20 mouse cellular contexts compared by ENCODE assay signal in the genomic region with DNA sequence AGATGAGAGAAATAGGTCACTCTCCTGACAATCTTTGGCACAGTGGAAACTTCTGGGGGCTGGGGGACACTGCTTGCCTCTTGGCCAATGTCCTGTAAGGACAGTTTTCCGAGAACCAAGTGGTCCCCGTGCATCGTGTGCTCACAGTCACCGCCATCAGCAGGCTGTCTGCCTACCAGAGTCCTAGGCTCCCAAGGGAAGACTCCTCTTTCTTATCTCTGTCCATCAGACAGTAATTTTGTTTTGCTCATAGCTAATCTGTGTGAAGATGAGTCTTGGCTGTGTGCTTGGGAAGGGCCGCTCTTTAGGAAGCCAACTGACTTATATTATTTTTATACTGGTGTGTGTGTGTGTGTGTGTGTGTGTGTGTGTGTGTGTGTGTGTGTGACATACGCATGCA. TPM values are rescaled to one million over a fixed set of nuclear protein-coding genes. Genes with fewer than 3 reads are reported as not detected.
DNase-seq lines count a peak whose midpoint lies in the region; ATAC-seq and TF ChIP-seq lines count a peak whose summit lies in the region.
"Had no signal": no experiment of that assay in that cellular context is flagged by ENCODE, and none has a peak within 500 bp of the region (broad histone marks: within the 10 kb centered on the region; RNA-seq: fewer than 3 reads in every experiment).

No protein-coding gene starts in this region.

- WGBS in hindbrain, embryonic 16.5 days: 68% methylated on average over 6 of the region's 6 CpGs
- 69% methylated on average over 6 of the region's 6 CpGs for whole genome bisulfite sequencing in hindbrain, postnatal 0 days
- 78% methylated on average over 6 of the region's 6 CpGs for WGBS in stomach, embryonic 15.5 days
- 83% methylated on average over 6 of the region's 6 CpGs for WGBS in stomach, postnatal 0 days
- WGBS in olfactory bulb, adult 2 months: 64% methylated on average over 6 of the region's 6 CpGs

- H3K36me3 ChIP-seq in hindbrain, embryonic 16.5 days (ENCODE audit: control insufficient read depth, insufficient read depth, low read length): peaks cover 4% of the 10 kb centered on the region
- H3K36me3 ChIP-seq in hindbrain, postnatal 0 days (ENCODE audit: insufficient read depth, low read length): peaks cover 11% of the 10 kb centered on the region; the same call in 1 of the 2 replicates
- peaks cover 19% of the 10 kb centered on the region for H3K36me3 ChIP-seq in stomach, embryonic 15.5 days
- peaks cover 10% of the 10 kb centered on the region for H3K36me3 ChIP-seq in stomach, postnatal 0 days (ENCODE audit: control insufficient read depth, insufficient read depth, low read length)

- no peaks in the 10 kb centered on the region for H3K27me3 ChIP-seq in hindbrain, embryonic 16.5 days (replicated peaks; ENCODE audit: control insufficient read depth, insufficient read depth, low read length)
- no peaks in the 10 kb centered on the region for H3K27me3 ChIP-seq in hindbrain, postnatal 0 days (ENCODE audit: insufficient read depth, low read length)
- no peaks in the 10 kb centered on the region for H3K27me3 ChIP-seq in stomach, embryonic 15.5 days (replicated peaks)
- no peaks in the 10 kb centered on the region for H3K27me3 ChIP-seq in stomach, postnatal 0 days (ENCODE audit: control insufficient read depth, insufficient read depth, low read length)
- H3K27me3 ChIP-seq: Patski had no signal

- no peaks in the 10 kb centered on the region for H3K9me3 ChIP-seq in hindbrain, embryonic 16.5 days (ENCODE audit: control insufficient read depth, low read length)
- no peaks in the 10 kb centered on the region for H3K9me3 ChIP-seq in hindbrain, postnatal 0 days (ENCODE audit: low read length)
- H3K9me3 ChIP-seq in stomach, embryonic 15.5 days: no peaks in the 10 kb centered on the region
- H3K9me3 ChIP-seq in stomach, postnatal 0 days (ENCODE audit: control insufficient read depth, low read length): no peaks in the 10 kb centered on the region

- H3K27ac ChIP-seq in hindbrain, embryonic 16.5 days (ENCODE audit: low read depth, low read length): no peak overlapping the region
- H3K27ac ChIP-seq in hindbrain, postnatal 0 days: no peak overlapping the region
- 0 out of 2 replicates have a peak overlapping the region, but pooled peaks have one; percentile 5 for H3K27ac ChIP-seq in stomach, embryonic 15.5 days
- no peak overlapping the region for H3K27ac ChIP-seq in stomach, postnatal 0 days (replicated peaks)
- H3K27ac ChIP-seq in embryonic fibroblast, embryonic 13.5 days (ENCODE audit: insufficient read depth, low read length): peak overlapping the region; percentile 3; the same call in 1 of the 2 replicates
- peak overlapping the region; percentile 77 for H3K27ac ChIP-seq in olfactory bulb, adult 2 months (ENCODE audit: insufficient read depth, low read depth, low read length)

- no peak for DNase-seq in hindbrain, postnatal 0 days (ENCODE audit: low spot score)
- no peak for DNase-seq in stomach, postnatal 0 days (ENCODE audit: low spot score)
- DNase-seq in frontal cortex, postnatal 36 days (ENCODE audit: low spot score in 2 of 2): no peak
- DNase-seq: cerebellum, adult 18-20 months; cerebellum, postnatal 36 days; forebrain, postnatal 0 days; heart, postnatal 4 days; kidney, adult 8-10 months; layer of hippocampus, adult 9-11 months; left cerebral cortex, postnatal 4 days; lung, adult 2 months; lung, postnatal 4 days had no signal

- TF ChIP-seq CTCF in hindbrain, postnatal 0 days (IDR thresholded peaks at IDR 0.05; ENCODE audit: low read depth): no peak
- no peak for TF ChIP-seq CTCF in stomach, postnatal 0 days (IDR thresholded peaks at IDR 0.05; ENCODE audit: low read depth)
- TF ChIP-seq CTCF in embryonic fibroblast, embryonic 13.5 days (IDR thresholded peaks at IDR 0.05; ENCODE audit: borderline replicate concordance, insufficient read depth, low read length): no peak
- no peak for TF ChIP-seq CTCF in olfactory bulb, adult 2 months (IDR thresholded peaks at IDR 0.05; ENCODE audit: insufficient read depth, low read depth, low read length)

- H3K4me2 ChIP-seq in hindbrain, embryonic 16.5 days (ENCODE audit: low read length): no peak overlapping the region
- H3K4me2 ChIP-seq in hindbrain, postnatal 0 days (ENCODE audit: low read depth, low read length): no peak overlapping the region
- H3K4me2 ChIP-seq in stomach, embryonic 15.5 days: no peak overlapping the region
- H3K4me2 ChIP-seq in stomach, postnatal 0 days (replicated peaks; ENCODE audit: low read depth): no peak overlapping the region
- H3K4me2 ChIP-seq: midbrain, embryonic 11.5 days had no signal

- no peak for TF ChIP-seq POLR2A in embryonic fibroblast, embryonic 13.5 days (IDR thresholded peaks at IDR 0.05; ENCODE audit: low read depth, low read length)
- no peak for TF ChIP-seq POLR2A in olfactory bulb, adult 2 months (IDR thresholded peaks at IDR 0.05; ENCODE audit: insufficient read depth, low read depth, low read length)

- 0 out of 2 replicates have a peak, but pooled peaks have one; percentile 17 for ATAC-seq in hindbrain, embryonic 16.5 days
- ATAC-seq in hindbrain, postnatal 0 days: no peak
- ATAC-seq in stomach, embryonic 15.5 days (ENCODE audit: insufficient read depth, low FRiP score, low read depth): no peak
- no peak for ATAC-seq in stomach, postnatal 0 days (ENCODE audit: low FRiP score, low TSS enrichment)
- ATAC-seq in CD4-positive, CD25-positive, alpha-beta regulatory T cell, adult 4 months: no peak
- ATAC-seq: forebrain, postnatal 0 days had no signal

- no peak overlapping the region for H3K9ac ChIP-seq in hindbrain, embryonic 16.5 days (ENCODE audit: low read depth, low read length)
- H3K9ac ChIP-seq in hindbrain, postnatal 0 days (replicated peaks; ENCODE audit: low read length): no peak overlapping the region
- H3K9ac ChIP-seq in stomach, embryonic 15.5 days: no peak overlapping the region
- H3K9ac ChIP-seq in stomach, postnatal 0 days (ENCODE audit: low read length): no peak overlapping the region
- H3K9ac ChIP-seq: forebrain, postnatal 0 days had no signal

- no peak for TF ChIP-seq EP300 in stomach, postnatal 0 days (optimal IDR thresholded peaks at IDR 0.05)

- peaks cover 3% of the 10 kb centered on the region for H3K4me1 ChIP-seq in hindbrain, embryonic 16.5 days (ENCODE audit: control insufficient read depth, insufficient read depth, low read depth, low read length)
- H3K4me1 ChIP-seq in hindbrain, postnatal 0 days (ENCODE audit: insufficient read depth, low read length): no peaks in the 10 kb centered on the region
- H3K4me1 ChIP-seq in stomach, embryonic 15.5 days: peaks cover 18% of the 10 kb centered on the region
- peaks cover 5% of the 10 kb centered on the region for H3K4me1 ChIP-seq in stomach, postnatal 0 days (replicated peaks; ENCODE audit: control insufficient read depth, insufficient read depth)
- H3K4me1 ChIP-seq in embryonic fibroblast, embryonic 13.5 days (ENCODE audit: control insufficient read depth, insufficient read depth, low read length): peaks cover 10% of the 10 kb centered on the region
- peaks cover 22% of the 10 kb centered on the region for H3K4me1 ChIP-seq in olfactory bulb, adult 2 months (ENCODE audit: control insufficient read depth, insufficient read depth, low read length)

- no peak overlapping the region for H3K4me3 ChIP-seq in hindbrain, embryonic 16.5 days (ENCODE audit: low read length)
- H3K4me3 ChIP-seq in hindbrain, postnatal 0 days (ENCODE audit: low read length): no peak overlapping the region
- no peak overlapping the region for H3K4me3 ChIP-seq in stomach, embryonic 15.5 days (replicated peaks)
- no peak overlapping the region for H3K4me3 ChIP-seq in stomach, postnatal 0 days (ENCODE audit: low read depth, low read length)
- H3K4me3 ChIP-seq in embryonic fibroblast, embryonic 13.5 days (ENCODE audit: insufficient read depth, low read length): no peak overlapping the region
- no peak overlapping the region for H3K4me3 ChIP-seq in olfactory bulb, adult 2 months (ENCODE audit: insufficient read depth, low read depth, low read length)
- H3K4me3 ChIP-seq: left cerebral cortex, adult 2 months had no signal

RNA-seq across cellular contexts. Expression of gene Sept11, which starts 52.3 kb away (rescaled TPM):
- 125 and 150 TPM in 2 replicates for polyA plus RNA-seq in hindbrain, embryonic 16.5 days (2015; fragmentation: Nextera tagmentation; extraction: Ambion mirVana)
- total RNA-seq in hindbrain, postnatal 0 days (2014; rRNA removed): 79.3 and 88.1 TPM in 2 replicates
- polyA plus RNA-seq in hindbrain, postnatal 0 days (2015; fragmentation: Nextera tagmentation; extraction: Ambion mirVana): 92.2 and 92.5 TPM in 2 replicates
- 141 and 160 TPM in 2 replicates for polyA plus RNA-seq in stomach, embryonic 15.5 days (2015; fragmentation: Nextera tagmentation; extraction: Ambion mirVana)
- polyA plus RNA-seq in stomach, postnatal 0 days (2015; fragmentation: Nextera tagmentation; extraction: Ambion mirVana): 37.9 and 42.5 TPM in 2 replicates
- 406 and 428 TPM in 2 replicates for polyA plus RNA-seq in embryonic fibroblast, embryonic 13.5 days (2011; ENCODE audit: insufficient read length, low read depth, missing spikeins)
- 171 TPM in 1 of 2 replicates, not detected in the other for polyA plus RNA-seq in olfactory bulb, adult 2 months (2012; ENCODE audit: insufficient read depth, insufficient read length, low replicate concordance, missing spikeins)
- 10 to 100 TPM; 31.6 to 40.2 TPM for polyA plus RNA-seq in CD4-positive, CD25-positive, alpha-beta regulatory T cell, adult 4 months (2017; shearing (Covaris generic))

Comparison
In these comparisons a context has a peak if more than half of its experiments do, and no peak if none do; other contexts are left out.
1. H3K27ac ChIP-seq: peak in stomach, embryonic 15.5 days (single experiment), embryonic fibroblast, embryonic 13.5 days (single experiment) and olfactory bulb, adult 2 months (single experiment); none in hindbrain, embryonic 16.5 days (single experiment), hindbrain, postnatal 0 days (single experiment) and stomach, postnatal 0 days (single experiment).